Mouse (Mus musculus) gastrocnemius, postnatal 10 days (tissue): Measurements from ENCODE around the gene Nsg2. TPM values are rescaled to one million over a fixed set of nuclear protein-coding genes. Genes with fewer than 3 reads are reported as not detected.
"Not testable (repeated sequence)": the region's sequence is repeated elsewhere in the genome, so short reads cannot be mapped to it uniquely, and the experiment has no call there.

ENCODE experiments used
- DNase-seq: peaks from one replicate; pipeline ENCODE4 v3.0.0; 2021; ENCODE audit warnings: mixed read lengths
- long read RNA-seq, 2 experiments: library from polyadenylated mRNA; stranded (forward); transcript quantifications; one replicate each; pipeline ENCODE4 v2.0.0; 2021
- total RNA-seq, 2 experiments: library from RNA; stranded (reverse); gene quantifications; 2 replicates each; pipeline ENCODE4 v1.2.3; 2021

Nsg2 gene
- total RNA-seq, result 1 to 10 TPM; 1.3 to 2.6 TPM
- long read RNA-seq, experiment 1, result 0 reads
- long read RNA-seq, experiment 2, partial matches to known transcripts, result 1 of 1 reads
- long read RNA-seq, experiment 2, other reads (novel, unspliced or antisense), result 0 of 1 reads

GRCm38 (mm10) chr11:32000281-32000680 is at the start of gene Nsg2:
Nsg2 (plus strand) TSS chr11:32000463.
- DNase-seq, result peak; percentile 68

GRCm38 (mm10) chr11:31960071-31960470 is 40.2 kb upstream of the Nsg2 start:
- no peak for DNase-seq

DNA sequence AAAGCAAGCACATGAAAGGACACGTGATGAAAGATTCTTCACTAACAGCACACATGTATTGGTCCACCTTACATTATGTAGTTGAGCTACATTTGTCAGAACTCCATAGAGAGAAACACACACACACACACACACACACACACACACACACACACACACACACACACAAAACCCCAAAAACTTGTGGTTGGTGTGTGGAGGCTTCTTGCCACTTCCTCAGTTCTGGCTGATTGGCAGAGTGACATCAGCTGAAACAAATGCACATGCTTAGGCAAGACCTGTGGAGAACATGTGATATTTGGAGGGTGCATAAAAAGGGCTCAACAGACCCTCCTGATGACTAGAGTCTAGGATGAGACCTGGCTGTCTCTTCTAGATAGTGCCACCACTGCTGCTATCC is 36.3 kb upstream of the Nsg2 start:
- no peak for DNase-seq

GRCm38 (mm10) chr11:31965256-31966134 is 34.8 kb upstream of the Nsg2 start, which contains the start of gene 4930524B15Rik:
4930524B15Rik (plus strand) TSS chr11:31965592.
- DNase-seq, result no peak

GRCm38 (mm10) chr11:31974132-31974531 is 26.1 kb upstream of the Nsg2 start:
- DNase-seq, result no peak

- DNase-seq, result no peak
Measured at GRCm38 (mm10) chr11:31974826-31975225, 25.4 kb upstream of the Nsg2 start.

GRCm38 (mm10) chr11:31975678-31976077 is 24.6 kb upstream of the Nsg2 start:
- DNase-seq, result no peak

DNA sequence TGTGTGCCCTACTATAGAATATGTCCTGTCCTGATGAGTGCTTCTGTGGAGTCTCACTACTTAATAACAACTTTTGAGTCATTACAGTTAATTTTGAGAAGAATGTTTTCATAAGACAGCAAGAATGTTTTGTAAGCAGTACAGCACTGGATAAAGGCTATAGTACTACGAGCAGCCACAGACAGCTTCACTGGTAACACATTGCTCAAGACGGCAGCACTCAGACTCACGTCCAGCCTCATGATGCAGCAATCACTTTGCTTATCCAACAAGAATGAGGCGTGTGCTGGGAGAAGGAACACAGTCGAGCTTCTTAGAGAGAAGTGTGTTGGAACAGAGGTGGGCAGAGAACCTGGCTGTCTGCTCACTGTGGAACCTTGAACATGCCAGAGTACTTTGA is 24.1 kb upstream of the Nsg2 start:
- no peak for DNase-seq

- DNase-seq, result not testable (repeated sequence)
Measured at GRCm38 (mm10) chr11:31980089-31980488, 20.2 kb upstream of the Nsg2 start.

DNA sequence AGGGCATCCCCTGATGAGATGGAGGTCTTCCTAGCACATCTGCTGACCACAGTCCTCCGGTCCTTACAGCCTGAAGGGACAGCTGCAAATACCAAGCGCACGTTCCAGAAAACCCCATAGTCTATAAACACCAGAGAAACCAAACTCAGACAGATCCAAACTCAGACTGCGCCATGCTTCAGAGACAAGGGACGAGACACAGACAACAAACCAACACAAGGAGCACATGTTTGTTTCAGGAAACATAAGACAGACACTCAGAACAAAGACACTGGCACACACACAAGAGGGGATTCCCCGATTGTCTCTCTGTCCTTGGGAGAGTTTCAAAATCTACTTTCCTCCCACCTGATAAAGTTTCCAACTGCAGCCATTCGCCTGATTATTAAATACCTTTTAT is 18.4 kb upstream of the Nsg2 start:
- DNase-seq, result no peak

DNA sequence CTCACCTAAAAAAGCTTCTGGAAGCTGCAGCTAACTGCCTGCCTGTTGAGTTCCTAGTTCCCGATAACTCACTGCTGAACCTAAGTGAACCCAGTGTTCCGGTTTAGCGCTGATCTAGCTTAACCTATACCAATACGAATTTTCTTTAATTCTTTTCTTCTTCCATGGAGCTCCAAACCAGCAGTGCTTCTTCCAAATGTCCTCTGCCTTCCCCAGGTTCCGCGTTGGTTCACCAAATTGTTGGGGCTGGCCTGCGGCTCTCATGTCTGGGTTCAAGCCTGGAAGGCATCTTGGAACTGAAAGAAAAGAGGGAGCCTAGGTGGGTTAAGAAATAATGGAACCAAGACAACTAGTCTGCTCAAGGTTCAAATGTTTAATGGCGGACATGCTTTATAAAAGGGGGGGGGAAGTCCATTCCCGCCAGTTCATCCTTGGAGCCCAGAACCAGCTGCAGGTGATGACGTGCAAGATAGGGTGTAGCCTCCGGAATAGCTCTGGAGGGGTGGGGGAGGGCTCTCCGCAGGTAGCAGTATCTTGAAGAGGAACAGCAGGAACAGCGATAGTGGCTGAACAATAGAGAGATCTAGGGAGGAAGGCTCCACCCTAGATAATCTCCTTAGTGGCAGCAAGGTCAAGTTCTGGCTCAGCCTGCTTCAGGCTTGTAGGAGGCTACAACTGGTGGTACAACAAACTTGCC is 17.9 kb upstream of the Nsg2 start:
- DNase-seq, result not testable (repeated sequence)

DNA sequence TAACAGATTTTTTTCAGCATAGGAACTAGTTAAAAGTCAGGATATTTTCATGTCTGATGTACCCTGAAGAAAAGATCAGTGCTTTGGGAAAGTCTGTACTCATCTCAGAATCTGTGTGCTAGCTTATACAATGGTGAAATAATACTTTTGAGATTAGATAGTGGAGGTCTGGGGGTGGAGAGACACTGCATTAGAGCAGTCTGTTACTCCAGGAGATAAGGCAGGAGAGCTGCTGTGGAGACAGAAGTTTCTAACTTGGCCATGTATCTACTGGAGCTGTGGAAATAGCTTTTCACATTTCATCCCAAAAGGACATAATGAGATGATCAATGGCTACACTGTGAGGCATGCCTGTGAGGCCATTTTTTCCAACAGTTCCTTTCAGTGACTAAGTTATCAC is 17.0 kb upstream of the Nsg2 start:
- DNase-seq, result no peak

- no peak for DNase-seq
Measured at GRCm38 (mm10) chr11:31984786-31985185, 15.5 kb upstream of the Nsg2 start.

GRCm38 (mm10) chr11:31992535-31992934 is 7.7 kb upstream of the Nsg2 start:
- DNase-seq, result no peak

GRCm38 (mm10) chr11:31999716-32000115 is 547 bp upstream of the Nsg2 start:
- no peak for DNase-seq

- no peak for DNase-seq
Measured at GRCm38 (mm10) chr11:32001181-32001910, 1.1 kb downstream of the Nsg2 start.

DNA sequence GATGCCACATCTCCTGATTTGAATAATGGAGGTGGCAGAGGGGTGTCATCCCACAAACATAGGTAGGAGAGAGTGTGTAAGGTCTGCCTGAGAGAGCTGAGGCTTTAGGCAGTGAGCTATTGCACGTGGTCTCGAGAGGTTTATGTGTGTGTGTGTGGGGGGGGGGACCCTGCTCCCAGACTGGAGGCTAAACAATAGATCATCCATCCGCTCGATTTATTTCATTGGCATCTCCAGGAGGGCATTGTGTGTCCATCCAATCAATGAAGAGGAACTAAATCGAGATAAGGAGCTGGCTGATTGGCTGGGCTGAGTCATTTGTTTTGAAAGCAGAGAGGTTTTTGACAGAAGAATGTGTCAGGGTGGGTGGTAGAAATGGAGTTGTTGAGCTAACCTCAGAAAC is 2.4 kb downstream of the Nsg2 start:
- no peak for DNase-seq

GRCm38 (mm10) chr11:32008049-32008448 is 7.8 kb downstream of the Nsg2 start:
- not testable (repeated sequence) for DNase-seq

DNA sequence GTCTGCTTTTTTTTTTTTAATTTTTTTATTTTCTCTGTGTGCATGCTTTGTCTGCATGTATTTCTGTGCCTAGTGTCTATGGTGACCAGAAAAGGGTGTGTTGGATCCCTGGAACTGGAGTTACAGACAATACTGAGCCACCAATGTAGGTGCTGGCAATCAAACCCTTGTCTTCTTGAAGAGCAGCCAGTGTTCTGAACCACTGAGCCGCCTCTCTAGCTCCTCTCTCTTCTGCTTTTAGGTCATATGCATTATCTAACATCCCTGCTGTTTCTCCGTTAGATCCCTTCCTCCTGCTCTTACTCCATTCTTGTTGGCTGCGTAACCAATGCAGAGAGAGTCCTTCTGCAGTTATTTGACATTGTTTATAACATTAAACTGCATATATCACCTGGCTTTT is 8.6 kb downstream of the Nsg2 start:
- no peak for DNase-seq

DNA sequence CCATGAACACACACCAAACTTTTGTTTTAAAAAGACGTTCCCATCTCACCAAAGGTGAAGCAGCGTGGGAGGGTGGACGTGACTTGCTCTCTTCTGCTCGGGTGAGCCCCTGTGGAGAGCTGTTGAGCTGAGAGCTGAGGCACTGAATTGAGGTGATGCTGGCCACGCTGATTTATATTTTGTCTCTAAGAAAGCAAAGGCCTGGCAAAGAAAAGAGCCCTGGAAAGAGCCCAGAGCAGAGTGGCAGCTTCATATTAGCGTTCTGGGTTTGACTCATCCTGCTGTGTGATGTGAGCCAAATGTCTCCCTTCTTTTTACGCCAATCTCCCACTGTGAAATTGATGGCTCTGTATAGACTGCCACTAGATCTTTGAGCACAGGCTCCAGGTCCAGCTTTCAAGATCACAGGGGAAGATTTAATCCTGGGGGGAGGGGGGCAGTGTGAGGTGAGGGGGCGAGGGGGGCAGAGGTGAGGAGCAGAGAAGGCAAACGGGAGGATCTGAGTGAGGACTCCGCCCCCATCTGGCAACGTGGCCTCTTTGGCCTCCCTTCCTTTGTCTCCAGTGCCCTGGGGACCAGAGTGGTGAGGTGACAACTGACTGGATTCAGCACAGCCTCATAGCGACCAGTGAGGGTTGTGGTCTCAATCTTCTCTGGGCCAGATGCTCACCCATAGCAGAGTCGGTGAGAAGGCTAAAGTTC is 9.8 kb downstream of the Nsg2 start:
- DNase-seq, result no peak

DNA sequence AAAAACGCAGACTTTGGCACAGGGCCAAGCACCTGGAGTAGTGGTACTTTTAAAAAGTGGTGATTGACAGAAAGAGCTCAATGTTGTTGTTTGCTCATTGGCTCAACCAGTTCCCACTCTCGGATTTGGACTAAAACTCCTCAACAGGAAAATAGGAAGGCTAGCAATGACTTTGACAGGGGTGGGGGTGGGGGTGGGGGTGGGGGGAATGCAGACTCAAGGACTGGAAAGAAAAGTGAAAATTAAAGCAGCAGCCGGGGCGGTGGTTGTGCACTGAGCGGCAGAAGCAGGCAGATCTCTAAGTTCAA is 10.4 kb downstream of the Nsg2 start:
- DNase-seq, result no peak
